22 mouse cellular contexts compared by ENCODE assay signal in the genomic region with DNA sequence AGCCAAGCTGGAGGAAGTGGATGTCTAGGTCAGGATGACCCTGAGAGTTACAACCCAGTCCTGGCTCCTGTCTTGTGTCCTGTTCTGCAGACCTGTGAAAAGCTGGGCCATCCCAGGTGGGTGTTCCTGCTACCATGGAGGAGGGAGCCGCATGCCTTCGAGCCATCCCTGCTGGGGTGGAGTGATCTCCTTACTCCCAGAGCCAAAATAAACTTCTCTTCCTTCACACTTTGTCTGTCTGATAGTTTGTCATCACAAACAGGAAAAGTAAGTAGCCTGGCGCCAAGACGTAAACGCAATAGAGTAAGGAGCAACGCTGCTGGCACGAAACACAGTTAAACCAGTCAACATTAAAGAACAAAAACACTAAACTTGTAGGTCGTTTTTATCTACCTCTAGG.
DNase-seq lines count a peak whose midpoint lies in the region.
"Had no signal": no experiment of that assay in that cellular context is flagged by ENCODE, and none has a peak within 500 bp of the region (broad histone marks: within the 10 kb centered on the region; RNA-seq: fewer than 3 reads in every experiment).

No protein-coding gene starts in this region.

- H3K9me3 ChIP-seq in embryonic facial prominence, embryonic 10.5 days, result no peaks in the 10 kb centered on the region
- H3K9me3 ChIP-seq: embryonic facial prominence, embryonic 13.5 days; embryonic facial prominence, embryonic 15.5 days; forebrain, embryonic 13.5 days; forebrain, embryonic 15.5 days had no signal

- 92% methylated on average over 8 of the region's 8 CpGs for WGBS in embryonic facial prominence, embryonic 10.5 days

- H3K4me1 ChIP-seq in embryonic facial prominence, embryonic 10.5 days, result peaks cover 32% of the 10 kb centered on the region

- intact Hi-C loops in left cerebral cortex, postnatal 36 days (cut with DNase I), result no loop called here

- no peaks in the 10 kb centered on the region for H3K36me3 ChIP-seq in embryonic facial prominence, embryonic 10.5 days (replicated peaks)
- H3K36me3 ChIP-seq: embryonic facial prominence, embryonic 13.5 days; embryonic facial prominence, embryonic 15.5 days; forebrain, embryonic 15.5 days had no signal

- 0 out of 2 replicates have a peak, but pooled peaks cover 5% of the 10 kb centered on the region for H3K27me3 ChIP-seq in embryonic facial prominence, embryonic 10.5 days (replicated peaks; ENCODE audit: low read depth, poor library complexity, severe bottlenecking)
- H3K27me3 ChIP-seq: embryonic facial prominence, embryonic 13.5 days; embryonic facial prominence, embryonic 15.5 days; forebrain, embryonic 15.5 days had no signal

- H3K27ac ChIP-seq in embryonic facial prominence, embryonic 10.5 days (replicated peaks), result 0 out of 2 replicates have a peak overlapping the region, but pooled peaks have one; percentile 44
- H3K27ac ChIP-seq: embryonic facial prominence, embryonic 13.5 days; embryonic facial prominence, embryonic 15.5 days; forebrain, embryonic 13.5 days; forebrain, embryonic 15.5 days had no signal

- no peak overlapping the region for H3K4me3 ChIP-seq in embryonic facial prominence, embryonic 10.5 days
- H3K4me3 ChIP-seq: embryonic facial prominence, embryonic 13.5 days; embryonic facial prominence, embryonic 15.5 days; erythroblast, embryonic 14.5 days; forebrain, embryonic 13.5 days; forebrain, embryonic 15.5 days had no signal

- DNase-seq in heart, adult 11 months, result peak; percentile 34
- DNase-seq in heart, adult 9 months (ENCODE audit: low spot score in 2 of 2), result no peak
- DNase-seq in testis, postnatal 10 days (ENCODE audit: low spot score), result peak; percentile 12
- no peak for DNase-seq in testis, postnatal 14 days (ENCODE audit: low spot score)
- DNase-seq in embryonic facial prominence, embryonic 10.5 days (ENCODE audit: low spot score), result no peak
- DNase-seq in fat pad, adult 2 months (ENCODE audit: extremely low read depth, low read depth, low spot score), result peak; percentile 74
- DNase-seq in spleen, adult 18-20 months, result no peak
- no peak for DNase-seq in left cerebral cortex, postnatal 36 days (ENCODE audit: low spot score in 2 of 2)
- DNase-seq: adrenal gland, adult 2 months; adrenal gland, postnatal 10 days; adrenal gland, postnatal 25 days; cerebellum, adult 11-12 months; cerebellum, adult 2 months; cerebellum, adult 9-10 months; cerebellum, postnatal 10 days; cerebellum, postnatal 25 days; forebrain, postnatal 0 days had no signal

Comparison
In these comparisons a context has a peak if more than half of its experiments do, and no peak if none do; other contexts are left out.
1. DNase-seq: peak in heart, adult 11 months (single experiment), testis, postnatal 10 days (single experiment) and fat pad, adult 2 months (single experiment); none in heart, adult 9 months (0 of 2), testis, postnatal 14 days (single experiment), embryonic facial prominence, embryonic 10.5 days (single experiment), spleen, adult 18-20 months (0 of 2) and left cerebral cortex, postnatal 36 days (0 of 2).